Mouse (Mus musculus): ENCODE data around the gene Cgnl1. TPM values are rescaled to one million over a fixed set of nuclear protein-coding genes. Genes with fewer than 3 reads are reported as not detected.

The Cgnl1 gene
- polyA plus RNA-seq, 1 experiment: 36.5 TPM

DNA sequence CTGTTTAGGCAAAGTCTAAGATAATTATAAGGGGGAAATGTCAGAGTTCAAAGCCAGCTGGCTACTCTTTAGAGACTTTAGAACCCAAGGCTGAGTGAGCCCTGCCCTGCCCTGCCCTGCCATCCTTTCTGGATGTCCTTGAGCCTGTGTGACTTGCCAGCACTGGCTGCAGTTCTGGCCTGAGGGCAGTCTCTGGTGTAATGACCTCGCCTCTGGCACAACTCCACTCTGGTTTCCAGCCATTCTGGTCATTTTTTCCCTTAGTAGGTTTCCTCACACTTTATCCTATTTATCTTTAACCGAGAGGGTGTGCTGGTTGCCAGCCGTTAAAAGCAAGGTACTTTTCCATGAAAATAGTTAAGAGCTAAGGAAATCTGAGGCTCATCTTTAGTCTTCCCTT lies 45.3 kb downstream of the Cgnl1 start:
- peaks cover 9% of the 10 kb centered on the region for H3K4me1 ChIP-seq (ENCODE audit: control insufficient read depth, insufficient read depth, low read length)
- H3K4me3 ChIP-seq (ENCODE audit: control insufficient read depth, low read depth, low read length): no peak overlapping the region
- no peak overlapping the region for H3K27ac ChIP-seq (ENCODE audit: control insufficient read depth, insufficient read depth, low read depth, low read length)
- H3K36me3 ChIP-seq (ENCODE audit: control insufficient read depth, insufficient read depth, low read length): no peaks in the 10 kb centered on the region
- TF ChIP-seq POLR2A (IDR thresholded peaks at IDR 0.05; ENCODE audit: control insufficient read depth, low read depth, low read length) (no peak), CTCF (IDR thresholded peaks at IDR 0.05; ENCODE audit: control insufficient read depth, insufficient read depth, insufficient replicate concordance, low read depth, low read length) (no peak)
- no peaks in the 10 kb centered on the region for H3K27me3 ChIP-seq (ENCODE audit: control insufficient read depth, insufficient read depth, low read length)

DNA sequence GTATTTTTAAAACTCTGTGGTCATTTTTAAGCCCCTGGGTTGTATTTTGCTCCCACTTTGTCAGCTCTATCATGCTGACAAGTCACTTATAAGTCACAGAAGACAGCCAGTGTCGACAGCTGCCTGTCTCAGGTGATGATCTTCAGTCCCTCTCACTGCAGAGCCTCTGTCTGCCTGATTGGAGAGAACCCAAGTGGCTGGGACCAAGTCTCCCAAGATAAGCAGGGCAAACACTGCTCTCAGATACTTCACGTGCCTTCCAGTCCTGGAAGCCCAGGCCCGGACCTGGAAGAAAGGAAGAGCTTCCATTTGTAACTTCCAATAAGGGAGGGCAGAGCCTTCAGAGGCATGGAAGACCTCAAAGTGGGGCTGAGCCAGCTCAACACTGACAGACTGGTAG lies 49.0 kb downstream of the Cgnl1 start:
- no peaks in the 10 kb centered on the region for H3K36me3 ChIP-seq (ENCODE audit: control insufficient read depth, insufficient read depth, low read length)
- H3K4me1 ChIP-seq (ENCODE audit: control insufficient read depth, insufficient read depth, low read length): peaks cover 9% of the 10 kb centered on the region
- no peaks in the 10 kb centered on the region for H3K27me3 ChIP-seq (ENCODE audit: control insufficient read depth, insufficient read depth, low read length)
- TF ChIP-seq POLR2A (IDR thresholded peaks at IDR 0.05; ENCODE audit: control insufficient read depth, low read depth, low read length) (no peak), CTCF (IDR thresholded peaks at IDR 0.05; ENCODE audit: control insufficient read depth, insufficient read depth, insufficient replicate concordance, low read depth, low read length) (no peak)
- no peak overlapping the region for H3K4me3 ChIP-seq (ENCODE audit: control insufficient read depth, low read depth, low read length)
- no peak overlapping the region for H3K27ac ChIP-seq (ENCODE audit: control insufficient read depth, insufficient read depth, low read depth, low read length)

DNA sequence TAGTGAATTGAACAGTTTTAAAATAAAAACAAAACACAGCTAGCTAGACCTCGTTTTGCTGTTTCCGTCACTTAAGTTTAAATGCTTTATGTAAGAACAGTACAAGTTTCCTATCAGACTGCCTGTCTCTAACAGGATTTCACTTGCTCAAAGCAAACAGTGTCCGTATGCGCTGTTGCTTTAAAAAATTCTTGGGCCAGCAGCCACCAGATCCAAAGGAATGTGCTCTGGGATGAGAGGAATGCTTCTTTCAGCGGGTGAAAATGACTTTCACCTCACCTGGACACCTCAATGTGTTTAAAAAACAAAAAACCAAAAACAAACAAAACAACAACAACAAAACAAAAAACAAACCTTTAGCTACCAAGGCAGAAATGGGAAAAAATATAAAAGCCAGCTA lies 54.4 kb downstream of the Cgnl1 start:
- TF ChIP-seq POLR2A (IDR thresholded peaks at IDR 0.05; ENCODE audit: control insufficient read depth, low read depth, low read length) (no peak), CTCF (IDR thresholded peaks at IDR 0.05; ENCODE audit: control insufficient read depth, insufficient read depth, insufficient replicate concordance, low read depth, low read length) (no peak)
- Histone ChIP-seq H3K36me3 (ENCODE audit: control insufficient read depth, insufficient read depth, low read length) (no peaks in the 10 kb centered on the region), H3K4me1 (ENCODE audit: control insufficient read depth, insufficient read depth, low read length) (no peaks in the 10 kb centered on the region), H3K27ac (ENCODE audit: control insufficient read depth, insufficient read depth, low read depth, low read length) (no peak overlapping the region), H3K4me3 (ENCODE audit: control insufficient read depth, low read depth, low read length) (no peak overlapping the region), H3K27me3 (ENCODE audit: control insufficient read depth, insufficient read depth, low read length) (no peaks in the 10 kb centered on the region)

DNA sequence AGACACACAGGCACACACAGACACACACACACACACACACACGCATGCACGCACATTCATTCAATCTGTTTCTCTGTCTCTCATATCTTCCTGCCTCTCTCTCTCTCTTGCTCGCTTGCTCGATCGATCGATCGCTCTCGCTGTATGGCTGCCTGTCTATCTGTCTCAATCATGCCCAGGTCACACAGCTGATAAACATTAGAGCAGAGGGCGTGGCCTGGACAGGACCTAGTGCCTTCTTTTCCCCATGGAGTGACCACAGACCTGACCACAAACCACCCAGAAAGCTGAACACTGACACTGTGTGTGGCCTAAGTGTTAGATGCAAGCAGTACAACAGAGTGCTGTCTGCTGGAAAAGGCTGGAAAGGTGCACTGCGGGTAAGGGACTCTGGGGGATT lies 60.6 kb downstream of the Cgnl1 start:
- H3K27ac ChIP-seq (ENCODE audit: control insufficient read depth, insufficient read depth, low read depth, low read length): no peak overlapping the region

DNA sequence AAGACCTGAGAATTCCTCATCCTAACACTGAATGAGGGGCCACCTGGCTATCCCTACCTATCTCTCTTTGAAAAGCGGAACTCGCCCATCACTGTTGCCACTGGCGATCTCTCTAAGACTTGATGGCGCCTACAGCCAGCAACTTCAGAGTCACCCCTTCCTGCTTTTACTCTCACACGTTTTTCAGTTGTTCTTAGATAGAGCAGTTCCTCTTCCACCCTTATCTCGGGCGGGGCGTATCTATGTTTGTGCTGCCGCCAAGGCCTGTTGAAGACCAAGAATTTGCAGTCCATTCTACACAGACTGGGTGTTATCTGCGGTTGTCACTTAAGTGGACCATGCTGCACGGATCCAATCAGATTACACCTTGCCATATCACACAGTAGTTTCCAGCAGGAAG lies 62.2 kb downstream of the Cgnl1 start:
- Histone ChIP-seq H3K27ac (ENCODE audit: control insufficient read depth, insufficient read depth, low read depth, low read length) (no peak overlapping the region), H3K4me1 (ENCODE audit: control insufficient read depth, insufficient read depth, low read length) (no peaks in the 10 kb centered on the region; the same call in 1 of the 2 replicates), H3K36me3 (ENCODE audit: control insufficient read depth, insufficient read depth, low read length) (no peaks in the 10 kb centered on the region), H3K4me3 (ENCODE audit: control insufficient read depth, low read depth, low read length) (no peak overlapping the region), H3K27me3 (ENCODE audit: control insufficient read depth, insufficient read depth, low read length) (no peaks in the 10 kb centered on the region)
- TF ChIP-seq POLR2A (IDR thresholded peaks at IDR 0.05; ENCODE audit: control insufficient read depth, low read depth, low read length): no peak
- TF ChIP-seq CTCF (IDR thresholded peaks at IDR 0.05; ENCODE audit: control insufficient read depth, insufficient read depth, insufficient replicate concordance, low read depth, low read length): no peak

More for the DNA sequence above, 60.6 kb downstream of the Cgnl1 start:
- Histone ChIP-seq H3K4me3 (ENCODE audit: control insufficient read depth, low read depth, low read length) (no peak overlapping the region), H3K36me3 (ENCODE audit: control insufficient read depth, insufficient read depth, low read length) (no peaks in the 10 kb centered on the region), H3K27me3 (ENCODE audit: control insufficient read depth, insufficient read depth, low read length) (no peaks in the 10 kb centered on the region), H3K4me1 (ENCODE audit: control insufficient read depth, insufficient read depth, low read length) (no peaks in the 10 kb centered on the region)
- no peak for TF ChIP-seq CTCF (IDR thresholded peaks at IDR 0.05; ENCODE audit: control insufficient read depth, insufficient read depth, insufficient replicate concordance, low read depth, low read length)
- TF ChIP-seq POLR2A (IDR thresholded peaks at IDR 0.05; ENCODE audit: control insufficient read depth, low read depth, low read length): no peak

DNA sequence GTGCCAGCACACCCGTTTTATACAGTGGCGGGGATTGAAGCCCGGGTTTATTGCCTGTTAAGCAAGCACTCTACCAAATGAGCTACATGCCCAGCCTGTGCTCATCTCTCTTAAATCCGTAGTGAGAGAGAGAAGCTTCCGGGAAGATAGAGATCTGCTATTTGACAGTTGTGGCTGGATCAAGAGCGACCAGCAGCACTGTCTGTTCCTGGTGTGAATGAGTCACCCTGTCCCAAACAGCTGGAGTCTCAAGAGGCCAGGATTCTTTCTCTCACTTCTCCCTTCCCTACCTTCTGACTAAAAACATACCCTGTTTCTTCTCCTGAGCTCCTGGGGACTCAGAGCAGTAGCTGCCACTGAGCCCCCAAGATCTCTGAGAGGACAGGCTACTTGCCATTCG lies 63.4 kb downstream of the Cgnl1 start:
- H3K27me3 ChIP-seq (ENCODE audit: control insufficient read depth, insufficient read depth, low read length): no peaks in the 10 kb centered on the region
- no peak for TF ChIP-seq CTCF (IDR thresholded peaks at IDR 0.05; ENCODE audit: control insufficient read depth, insufficient read depth, insufficient replicate concordance, low read depth, low read length)
- no peak for TF ChIP-seq POLR2A (IDR thresholded peaks at IDR 0.05; ENCODE audit: control insufficient read depth, low read depth, low read length)
- no peaks in the 10 kb centered on the region; the same call in 1 of the 2 replicates for H3K4me1 ChIP-seq (ENCODE audit: control insufficient read depth, insufficient read depth, low read length)
- H3K27ac ChIP-seq (ENCODE audit: control insufficient read depth, insufficient read depth, low read depth, low read length): no peak overlapping the region
- no peaks in the 10 kb centered on the region for H3K36me3 ChIP-seq (ENCODE audit: control insufficient read depth, insufficient read depth, low read length)
- no peak overlapping the region for H3K4me3 ChIP-seq (ENCODE audit: control insufficient read depth, low read depth, low read length)

DNA sequence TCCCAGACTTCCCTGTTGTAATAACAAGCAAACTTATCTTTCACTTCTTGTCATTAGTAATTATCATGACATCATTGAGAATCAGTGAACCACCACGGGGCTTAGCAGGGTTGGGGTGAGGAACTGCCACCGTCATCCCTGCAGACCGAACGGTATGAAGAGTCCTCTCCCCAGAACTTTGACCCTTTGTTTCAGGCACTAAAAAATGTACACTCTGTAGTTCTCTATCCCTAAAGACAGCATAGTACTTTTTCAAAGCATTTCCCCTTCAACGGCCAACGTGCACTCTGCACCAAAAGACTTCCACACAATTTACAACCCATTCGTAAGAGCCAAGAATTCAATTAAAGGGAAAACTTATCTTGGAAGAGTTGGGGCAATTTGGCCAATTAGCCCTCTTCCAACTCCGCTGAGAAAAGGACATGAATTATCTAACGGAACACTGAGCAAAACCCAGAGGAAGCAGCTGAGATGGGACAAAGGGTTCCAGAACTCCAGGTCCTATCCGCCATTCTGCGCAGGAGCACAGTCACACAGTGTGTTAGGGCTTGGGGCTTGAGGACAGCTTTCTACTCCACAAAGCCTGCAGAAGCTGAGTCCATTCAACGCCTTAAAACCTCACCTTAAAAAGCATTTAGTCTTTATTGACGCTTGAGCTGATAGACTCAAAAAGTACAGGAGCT lies 66.9 kb downstream of the Cgnl1 start:
- Histone ChIP-seq H3K27ac (ENCODE audit: control insufficient read depth, insufficient read depth, low read depth, low read length) (no peak overlapping the region), H3K36me3 (ENCODE audit: control insufficient read depth, insufficient read depth, low read length) (no peaks in the 10 kb centered on the region), H3K4me1 (ENCODE audit: control insufficient read depth, insufficient read depth, low read length) (no peaks in the 10 kb centered on the region; the same call in 1 of the 2 replicates), H3K27me3 (ENCODE audit: control insufficient read depth, insufficient read depth, low read length) (no peaks in the 10 kb centered on the region), H3K4me3 (ENCODE audit: control insufficient read depth, low read depth, low read length) (no peak overlapping the region)
- TF ChIP-seq POLR2A (IDR thresholded peaks at IDR 0.05; ENCODE audit: control insufficient read depth, low read depth, low read length): no peak
- no peak for TF ChIP-seq CTCF (IDR thresholded peaks at IDR 0.05; ENCODE audit: control insufficient read depth, insufficient read depth, insufficient replicate concordance, low read depth, low read length)

Data from testis, adult 2 months (tissue).